Mouse (Mus musculus): ENCODE measurements around the gene Psrc1.

The Psrc1 gene

DNA sequence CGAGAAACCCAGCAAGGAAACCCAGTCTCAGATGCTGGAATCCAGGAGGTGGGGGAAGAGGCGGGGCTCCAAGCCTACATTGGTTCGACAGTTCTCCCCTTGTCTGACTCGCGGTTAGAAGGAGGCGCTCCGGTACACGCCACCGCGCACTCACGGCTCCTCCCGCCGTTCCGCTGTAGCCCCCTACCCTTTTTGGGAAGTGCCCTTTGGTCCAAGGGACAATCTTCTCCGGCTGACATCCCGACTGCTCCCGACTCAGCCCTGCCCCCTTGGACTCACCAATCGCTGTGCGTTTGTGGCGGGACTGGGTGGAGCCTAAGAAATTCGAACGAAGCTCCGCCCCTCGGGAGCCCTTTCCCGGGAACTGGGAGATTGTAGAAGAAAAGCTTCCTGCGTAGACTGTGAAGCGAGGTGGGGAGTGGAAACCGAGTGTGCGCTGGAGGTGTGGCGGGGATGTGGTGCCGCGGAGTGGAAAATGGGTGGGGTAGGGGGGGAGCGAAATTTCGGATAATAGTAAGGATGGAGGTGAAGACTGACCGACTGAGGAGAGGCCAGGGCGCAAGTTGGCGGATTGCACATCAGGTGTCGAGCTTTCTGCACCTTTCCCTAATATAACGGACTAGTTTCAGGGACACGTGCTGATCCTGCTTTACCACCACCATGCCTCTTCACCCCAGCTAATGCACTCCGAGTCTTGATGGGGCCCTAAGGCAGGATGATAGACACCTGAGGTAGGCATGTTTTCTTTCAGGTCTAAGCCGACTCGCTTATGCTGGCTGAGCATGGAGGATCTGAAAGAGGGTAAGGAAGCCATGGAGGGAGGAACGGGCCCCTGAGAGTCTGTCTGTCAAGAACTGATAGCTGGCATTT is at the start of gene Psrc1:
Gene Psrc1, plus strand, starts transcription at position 355 of the 870 bp plus-strand sequence.
- peak; percentile 77 to 92 for DNase-seq

DNA sequence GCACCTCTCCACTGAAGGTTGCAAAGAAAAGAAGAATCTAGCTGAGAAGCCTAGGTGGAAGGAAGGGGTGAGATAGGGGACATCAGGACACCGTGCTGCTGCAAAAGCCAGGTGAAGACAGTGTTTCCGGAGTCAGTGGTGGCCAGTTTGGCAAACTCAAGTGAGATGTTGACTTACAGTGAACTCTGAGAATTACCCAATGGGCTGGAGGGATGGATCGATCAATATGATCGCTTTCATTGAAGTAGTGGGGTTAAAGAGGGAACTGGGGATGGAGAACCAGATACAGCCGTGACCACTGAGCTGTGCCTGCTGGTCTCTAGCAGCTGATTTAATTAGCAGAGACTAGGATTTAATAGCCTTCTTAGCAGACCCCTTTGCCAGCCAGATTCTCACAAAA is 46.8 kb upstream of the Psrc1 start:
- no peak for DNase-seq

DNA sequence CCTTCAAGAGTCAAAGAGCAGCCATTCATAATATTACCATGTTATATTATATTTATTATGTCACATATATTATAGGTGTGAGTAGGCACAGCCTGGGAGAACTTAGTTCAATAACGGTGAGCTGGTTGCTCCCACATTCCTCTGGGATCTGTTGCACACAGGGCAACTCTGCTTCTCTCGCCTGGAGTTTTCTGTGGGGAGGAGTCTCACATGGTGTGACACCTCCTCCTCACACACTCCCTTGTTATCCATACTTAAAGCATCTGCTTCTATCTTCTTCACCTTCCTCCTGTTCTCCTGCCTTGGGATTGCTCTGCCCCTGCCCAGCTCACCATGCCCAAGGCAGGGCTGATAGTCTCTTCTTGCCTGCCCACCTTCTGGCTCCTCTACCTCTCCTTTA is 42.6 kb upstream of the Psrc1 start:
- no peak for DNase-seq

GRCm38 (mm10) chr3:108342185-108342584 is 41.5 kb upstream of the Psrc1 start:
- no peak for DNase-seq

- no peak for DNase-seq
Measured at GRCm38 (mm10) chr3:108345855-108346254, 37.8 kb upstream of the Psrc1 start.

- no peak for DNase-seq
Measured at GRCm38 (mm10) chr3:108348376-108348775, 35.3 kb upstream of the Psrc1 start.

DNA sequence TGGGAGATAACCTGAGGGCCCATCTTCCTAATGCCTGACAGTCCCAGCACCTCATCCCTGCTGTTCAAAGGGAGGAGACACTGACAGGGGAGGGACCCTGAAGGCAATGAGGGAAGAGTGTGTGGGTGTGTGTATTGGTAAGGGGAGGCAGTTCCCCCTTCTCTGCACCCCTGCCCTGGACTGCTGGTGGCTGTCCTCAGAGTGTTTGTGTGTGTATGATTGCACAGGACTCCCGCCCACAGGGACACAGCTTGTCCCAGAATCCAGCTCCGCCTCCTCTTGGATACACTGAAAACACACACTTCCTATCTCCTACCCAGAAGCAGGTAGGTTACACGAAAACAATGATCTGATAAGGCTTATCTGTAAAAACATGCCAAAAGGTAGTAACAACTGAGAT is 28.4 kb upstream of the Psrc1 start:
- DNase-seq, result no peak

DNA sequence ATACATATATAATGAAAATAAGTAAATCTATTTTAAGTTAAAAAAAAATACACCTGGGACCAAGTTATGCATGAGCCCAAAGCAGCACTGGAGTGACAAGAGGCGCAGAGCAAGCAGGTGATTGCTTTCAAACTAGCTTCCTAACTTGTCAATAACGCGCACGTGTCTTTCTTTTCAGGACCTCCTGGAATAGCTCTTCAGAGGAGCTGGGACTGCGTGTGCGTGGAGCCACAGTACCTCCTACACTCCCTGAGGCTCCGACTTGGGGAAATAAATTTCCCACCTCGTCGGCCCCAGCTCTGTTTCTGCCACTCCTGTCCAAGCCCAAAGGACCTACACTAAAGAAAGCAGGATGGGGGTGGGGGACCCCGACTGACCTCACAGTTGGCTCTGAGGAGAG is 26.6 kb upstream of the Psrc1 start:
- DNase-seq, result no peak

DNA sequence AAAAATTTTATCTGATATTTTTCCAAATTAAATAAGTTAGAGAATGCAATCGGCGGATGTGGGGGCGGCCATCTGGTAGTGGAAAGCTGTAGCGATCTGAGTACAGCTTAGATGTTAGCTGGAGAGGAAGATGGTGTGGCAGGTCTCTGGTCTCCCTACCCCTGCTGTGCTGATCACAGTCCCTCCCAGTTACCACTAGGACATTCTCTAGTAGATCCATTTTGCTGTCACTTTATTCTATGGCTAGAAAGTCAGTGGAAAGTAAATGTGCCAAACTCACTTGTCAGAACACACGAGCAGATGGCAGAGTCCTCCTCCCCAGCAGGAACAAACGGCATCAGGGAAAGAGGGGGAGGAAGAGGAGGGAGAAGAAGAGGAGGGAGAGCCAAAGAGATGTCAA is 25.2 kb upstream of the Psrc1 start:
- DNase-seq, result no peak

DNA sequence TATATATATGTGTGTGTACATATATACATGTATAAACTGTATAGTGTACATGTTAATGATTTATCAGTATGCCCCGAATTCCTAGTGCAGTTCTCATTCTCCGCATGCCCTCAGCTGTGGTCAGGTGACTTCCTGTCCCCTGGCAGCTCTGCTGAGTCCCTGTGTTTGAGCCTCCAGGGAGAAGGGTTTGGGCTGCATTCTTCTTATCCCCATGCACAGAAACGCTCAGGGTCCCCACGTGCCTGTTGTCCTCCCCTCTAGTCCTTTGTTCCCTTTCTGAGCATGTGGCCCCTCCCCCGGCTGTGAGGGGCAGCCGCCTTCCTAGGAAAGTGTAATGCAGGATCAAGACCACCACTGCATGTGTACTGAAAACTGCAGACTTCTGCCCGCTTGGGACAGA is 22.7 kb upstream of the Psrc1 start:
- DNase-seq, result no peak

GRCm38 (mm10) chr3:108363626-108364025 is 20.0 kb upstream of the Psrc1 start:
- DNase-seq, result no peak

- DNase-seq, result no peak
Measured at GRCm38 (mm10) chr3:108364270-108364995, 19.2 kb upstream of the Psrc1 start, which contains the start of gene Mybphl. Mybphl (plus strand) TSS chr3:108364911.

GRCm38 (mm10) chr3:108367173-108367572 is 16.5 kb upstream of the Psrc1 start:
- no peak for DNase-seq

DNA sequence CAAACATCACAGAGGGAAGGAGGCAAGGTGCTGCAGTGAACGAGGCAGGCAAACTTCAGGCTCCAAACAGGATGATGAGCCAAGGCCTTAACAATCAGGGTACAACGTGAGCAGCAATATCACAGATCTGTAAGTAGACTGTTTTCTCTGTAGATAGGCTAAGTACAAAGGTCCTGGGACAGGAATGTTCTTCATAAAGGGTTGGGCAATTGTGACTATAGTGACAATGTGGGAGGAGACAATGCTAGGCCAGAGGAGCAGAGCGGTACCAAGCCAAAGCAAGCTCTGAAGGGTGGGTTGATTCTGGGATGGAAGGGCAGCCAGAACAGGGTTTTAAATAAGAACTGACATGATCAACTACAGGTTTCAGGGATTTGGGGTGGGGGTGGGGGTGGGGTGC is 15.8 kb upstream of the Psrc1 start:
- DNase-seq, result no peak

- no peak for DNase-seq
Measured at GRCm38 (mm10) chr3:108368721-108369120, 14.9 kb upstream of the Psrc1 start.

GRCm38 (mm10) chr3:108372274-108372673 is 11.4 kb upstream of the Psrc1 start:
- no peak for DNase-seq

GRCm38 (mm10) chr3:108372691-108373090 is 10.9 kb upstream of the Psrc1 start:
- no peak for DNase-seq

DNA sequence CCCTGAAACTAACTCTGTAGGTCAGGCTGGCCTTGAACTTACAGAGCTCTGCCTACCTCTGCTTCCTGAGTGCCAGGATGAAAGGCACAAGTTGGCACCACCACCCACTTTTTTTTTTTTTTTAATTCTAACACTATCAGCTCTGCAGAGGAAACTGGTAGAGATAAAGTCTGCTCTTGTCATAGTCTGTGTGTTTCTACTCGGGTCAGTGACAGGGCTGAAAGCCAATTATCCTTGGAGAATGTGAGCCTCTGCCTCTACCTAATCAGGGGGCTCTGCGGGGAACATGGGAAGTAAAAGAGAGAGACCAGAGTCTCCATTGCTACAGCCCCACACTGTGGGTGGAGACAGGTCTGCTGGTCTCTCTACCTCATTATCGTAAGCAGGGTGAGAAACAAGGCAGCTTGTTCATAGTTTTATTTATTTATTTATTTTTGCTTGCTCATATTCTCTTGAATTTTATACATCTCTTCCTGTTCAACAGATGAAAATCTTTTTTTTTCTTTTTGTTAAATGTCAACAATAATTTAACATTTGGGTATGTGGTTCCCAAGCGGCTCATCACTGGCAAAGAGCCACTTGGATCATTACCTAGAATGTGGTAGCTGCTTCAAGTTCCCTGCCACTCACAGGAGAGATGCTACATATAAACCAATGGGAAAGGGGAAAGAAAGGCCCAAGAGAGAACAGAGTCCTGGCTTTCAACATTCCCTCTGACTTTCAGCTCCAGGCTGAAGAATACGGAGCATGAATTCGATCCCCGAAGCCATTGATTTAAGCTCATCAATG is 4.6 kb upstream of the Psrc1 start:
- no peak for DNase-seq

- no peak for DNase-seq
Measured at GRCm38 (mm10) chr3:108380695-108381094, 2.9 kb upstream of the Psrc1 start.

DNA sequence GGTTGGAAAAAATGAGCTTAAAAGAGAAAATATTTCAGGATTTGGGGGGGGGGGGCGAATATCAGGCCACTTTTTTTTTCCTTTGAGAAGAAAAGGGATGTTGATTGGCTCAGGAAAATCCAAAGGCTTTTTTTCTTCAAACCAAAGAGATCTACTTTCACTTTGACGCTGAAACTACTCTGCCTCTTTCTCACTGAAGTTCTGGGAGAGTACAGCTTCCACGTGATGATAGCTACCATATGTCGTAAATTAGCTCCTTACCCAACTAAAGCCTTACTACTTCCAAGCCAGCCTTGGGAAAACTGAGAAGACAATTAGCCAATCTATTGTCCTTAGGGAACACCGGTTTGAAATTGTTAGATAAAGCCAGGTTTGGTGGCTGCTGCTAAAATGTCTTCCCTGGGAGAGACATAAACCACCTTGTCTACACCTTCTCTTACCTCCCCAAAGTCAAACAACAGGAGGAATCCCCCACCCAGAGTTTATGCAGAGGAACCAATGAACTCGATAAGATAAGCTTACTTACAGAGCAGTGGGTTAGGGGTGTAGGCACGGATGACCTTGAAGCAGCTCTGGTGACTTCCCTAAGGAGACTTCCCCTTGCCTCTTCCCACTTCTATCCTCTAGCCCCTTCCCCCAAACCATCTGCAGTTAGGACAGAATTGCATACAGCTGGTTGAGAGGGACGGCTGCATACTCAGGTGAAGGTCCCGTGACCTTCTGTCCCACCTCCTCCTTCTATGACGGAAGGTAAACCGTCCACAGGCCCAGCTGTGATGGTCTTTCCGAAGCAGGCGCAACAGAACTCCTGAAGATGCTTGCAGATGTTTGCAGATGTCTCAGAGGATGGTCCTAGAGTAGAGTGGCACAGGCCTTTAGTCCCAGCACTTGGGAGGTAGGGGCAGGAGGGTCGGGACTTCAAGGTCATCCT is 1.4 kb upstream of the Psrc1 start:
- DNase-seq, result no peak

- no peak for DNase-seq
Measured at GRCm38 (mm10) chr3:108384425-108384824, 786 bp downstream of the Psrc1 start.

GRCm38 (mm10) chr3:108386186-108386585 is 2.5 kb downstream of the Psrc1 start:
- DNase-seq, result no peak
